Comparison of ENCODE assay signal across 8 mouse cellular contexts in the genomic region with DNA sequence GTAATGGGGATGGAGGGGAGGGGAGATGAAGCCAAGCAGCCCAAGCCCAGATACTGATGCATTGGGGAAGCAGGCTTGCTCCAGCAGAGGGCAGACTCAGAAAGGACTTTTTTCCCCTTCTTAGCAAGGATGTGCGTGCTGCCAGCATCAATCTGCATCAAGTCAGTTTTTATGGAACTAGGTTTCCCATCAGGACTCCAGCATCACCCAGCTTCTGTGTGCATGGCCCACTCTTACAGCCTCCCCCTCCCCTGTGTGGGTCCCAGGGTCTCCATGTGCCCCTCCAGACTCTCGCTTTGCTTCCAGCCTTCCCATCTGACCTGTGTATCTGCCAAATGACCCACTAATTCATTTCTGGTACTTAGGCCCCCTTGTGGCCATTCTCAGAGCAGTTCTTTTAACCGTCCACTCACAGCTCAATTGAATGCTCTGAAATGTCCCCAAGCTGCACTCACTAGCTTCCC.
A peak's percentile ranks its signal among the peaks of the same experiment; 100 is the strongest.
DNase-seq lines count a peak whose midpoint lies in the region; ATAC-seq and TF ChIP-seq lines count a peak whose summit lies in the region.

No protein-coding gene starts in this region.

- H3K36me3 ChIP-seq in heart, adult 2 months (ENCODE audit: control insufficient read depth, insufficient read depth, low read length): no peaks in the 10 kb centered on the region; the same call in 1 of the 2 replicates
- H3K36me3 ChIP-seq in heart, embryonic 11.5 days (ENCODE audit: control insufficient read depth, insufficient read depth, low read length): no peaks in the 10 kb centered on the region
- H3K36me3 ChIP-seq in heart, embryonic 10.5 days: no peaks in the 10 kb centered on the region
- peaks cover 3% of the 10 kb centered on the region; the same call in 1 of the 2 replicates for H3K36me3 ChIP-seq in kidney, postnatal 0 days (ENCODE audit: insufficient read depth, low read length)
- H3K36me3 ChIP-seq in liver, postnatal 0 days (replicated peaks; ENCODE audit: insufficient read depth, low read length): no peaks in the 10 kb centered on the region

- H3K4me2 ChIP-seq in heart, embryonic 11.5 days: no peak overlapping the region
- no peak overlapping the region for H3K4me2 ChIP-seq in kidney, postnatal 0 days (ENCODE audit: low read length)
- H3K4me2 ChIP-seq in liver, postnatal 0 days (ENCODE audit: low read depth, low read length): no peak overlapping the region

- ATAC-seq in heart, embryonic 11.5 days (replicated peaks; ENCODE audit: insufficient number of reproducible peaks, low FRiP score, low TSS enrichment): no peak
- ATAC-seq in kidney, postnatal 0 days (replicated peaks; ENCODE audit: low FRiP score, low read depth): peak; percentile 45; the same call in 1 of the 2 replicates
- peak; percentile 43; the same call in 1 of the 2 replicates for ATAC-seq in liver, postnatal 0 days
- ATAC-seq in inflammation-experienced regulatory T-cells, adult 6 months: no peak

- TF ChIP-seq CTCF in heart, adult 2 months (IDR thresholded peaks at IDR 0.05): peak; percentile 68
- TF ChIP-seq CTCF in kidney, postnatal 0 days (IDR thresholded peaks at IDR 0.05; ENCODE audit: low read depth): peak; percentile 72
- TF ChIP-seq CTCF in liver, postnatal 0 days (IDR thresholded peaks at IDR 0.05; ENCODE audit: low read depth): peak; percentile 60
- TF ChIP-seq CTCF in olfactory bulb, adult 2 months (IDR thresholded peaks at IDR 0.05; ENCODE audit: insufficient read depth, low read depth, low read length): peak; percentile 33; the same call in 1 of the 2 replicates

- peaks cover 3% of the 10 kb centered on the region; the same call in 1 of the 2 replicates for H3K4me1 ChIP-seq in heart, adult 2 months (ENCODE audit: control insufficient read depth, insufficient read depth, low read length)
- no peaks in the 10 kb centered on the region for H3K4me1 ChIP-seq in heart, embryonic 11.5 days (ENCODE audit: control insufficient read depth, insufficient read depth, low read length)
- H3K4me1 ChIP-seq in heart, embryonic 10.5 days: peaks cover 8% of the 10 kb centered on the region; the same call in 1 of the 2 replicates
- H3K4me1 ChIP-seq in kidney, postnatal 0 days (replicated peaks; ENCODE audit: insufficient read depth, low read length): peaks cover 11% of the 10 kb centered on the region; the same call in 1 of the 2 replicates
- no peaks in the 10 kb centered on the region for H3K4me1 ChIP-seq in liver, postnatal 0 days (ENCODE audit: insufficient read depth)
- peaks cover 9% of the 10 kb centered on the region for H3K4me1 ChIP-seq in olfactory bulb, adult 2 months (ENCODE audit: control insufficient read depth, insufficient read depth, low read length)

- no peak overlapping the region for H3K27ac ChIP-seq in heart, adult 2 months
- no peak overlapping the region for H3K27ac ChIP-seq in heart, embryonic 11.5 days (ENCODE audit: low read depth, low read length)
- H3K27ac ChIP-seq in heart, embryonic 10.5 days: no peak overlapping the region
- H3K27ac ChIP-seq in kidney, postnatal 0 days: no peak overlapping the region
- no peak overlapping the region for H3K27ac ChIP-seq in liver, postnatal 0 days (ENCODE audit: low read depth)
- H3K27ac ChIP-seq in olfactory bulb, adult 2 months (ENCODE audit: insufficient read depth, low read depth, low read length): no peak overlapping the region

- intact Hi-C loops in heart, adult 2 months (cut with DNase I): loop anchor here (10.0 kb wide), 3 partner anchors 420 to 720 kb away; partner anchors contain the start of gene Ptprm

- peak in 1 of 2 experiments; percentile 21 for DNase-seq in heart, adult 2 months
- DNase-seq in embryo, embryonic 10 days (ENCODE audit: low spot score): peak; percentile 83
- peak; percentile 75 for DNase-seq in heart, embryonic 10.5 days (ENCODE audit: low spot score)
- DNase-seq in kidney, postnatal 0 days (ENCODE audit: low spot score): peak; percentile 85
- DNase-seq in liver, postnatal 0 days: peak; percentile 48

- H3K79me2 ChIP-seq in heart, adult 2 months (replicated peaks; ENCODE audit: control insufficient read depth, insufficient read depth, low read length): no peaks in the 10 kb centered on the region

- no peaks in the 10 kb centered on the region for H3K27me3 ChIP-seq in heart, adult 2 months (ENCODE audit: control insufficient read depth, insufficient read depth, low read length)
- no peaks in the 10 kb centered on the region for H3K27me3 ChIP-seq in heart, embryonic 11.5 days (ENCODE audit: control insufficient read depth, insufficient read depth, low read length)
- no peaks in the 10 kb centered on the region for H3K27me3 ChIP-seq in heart, embryonic 10.5 days (ENCODE audit: insufficient read depth, poor library complexity, severe bottlenecking)
- no peaks in the 10 kb centered on the region for H3K27me3 ChIP-seq in kidney, postnatal 0 days (ENCODE audit: insufficient read depth, low read length)
- no peaks in the 10 kb centered on the region for H3K27me3 ChIP-seq in liver, postnatal 0 days (ENCODE audit: insufficient read depth, low read length)

- TF ChIP-seq EP300 in heart, adult 2 months (IDR thresholded peaks at IDR 0.05; ENCODE audit: insufficient read depth, low read depth, low read length): no peak
- TF ChIP-seq EP300 in liver, postnatal 0 days (IDR thresholded peaks at IDR 0.05; ENCODE audit: low read depth): no peak

- WGBS in heart, adult 2 months: 56% methylated on average over 3 of the region's 3 CpGs
- WGBS in heart, embryonic 11.5 days (ENCODE audit: insufficient replicate concordance): 26% methylated on average over 3 of the region's 3 CpGs
- WGBS in heart, embryonic 10.5 days: 32% methylated on average over 3 of the region's 3 CpGs
- WGBS in kidney, postnatal 0 days: 33% methylated on average over 3 of the region's 3 CpGs
- 42% methylated on average over 3 of the region's 3 CpGs for WGBS in liver, postnatal 0 days (ENCODE audit: insufficient replicate concordance)
- 60% methylated on average over 3 of the region's 3 CpGs for WGBS in olfactory bulb, adult 2 months

- H3K9me3 ChIP-seq in heart, embryonic 11.5 days (replicated peaks; ENCODE audit: control insufficient read depth, low read length): no peaks in the 10 kb centered on the region
- H3K9me3 ChIP-seq in heart, embryonic 10.5 days: no peaks in the 10 kb centered on the region
- H3K9me3 ChIP-seq in kidney, postnatal 0 days (replicated peaks; ENCODE audit: low read length): no peaks in the 10 kb centered on the region
- no peaks in the 10 kb centered on the region for H3K9me3 ChIP-seq in liver, postnatal 0 days (ENCODE audit: low read length)

- H3K9ac ChIP-seq in heart, adult 2 months (ENCODE audit: low read depth, low read length): no peak overlapping the region
- no peak overlapping the region for H3K9ac ChIP-seq in heart, embryonic 11.5 days (ENCODE audit: low read depth, low read length)
- no peak overlapping the region for H3K9ac ChIP-seq in kidney, postnatal 0 days (ENCODE audit: low read depth, low read length)
- no peak overlapping the region for H3K9ac ChIP-seq in liver, postnatal 0 days (replicated peaks)

- no peak for TF ChIP-seq POLR2A in heart, adult 2 months (IDR thresholded peaks at IDR 0.05; ENCODE audit: insufficient read depth, low read depth, low read length)
- no peak for TF ChIP-seq POLR2A in olfactory bulb, adult 2 months (IDR thresholded peaks at IDR 0.05; ENCODE audit: insufficient read depth, low read depth, low read length)

- H3K4me3 ChIP-seq in heart, adult 2 months: no peak overlapping the region
- H3K4me3 ChIP-seq in heart, embryonic 11.5 days (ENCODE audit: low read depth, low read length): no peak overlapping the region
- H3K4me3 ChIP-seq in heart, embryonic 10.5 days: no peak overlapping the region
- no peak overlapping the region for H3K4me3 ChIP-seq in kidney, postnatal 0 days (replicated peaks; ENCODE audit: low read depth, low read length)
- no peak overlapping the region for H3K4me3 ChIP-seq in liver, postnatal 0 days (ENCODE audit: low read depth, low read length)
- H3K4me3 ChIP-seq in olfactory bulb, adult 2 months (ENCODE audit: insufficient read depth, low read depth, low read length): no peak overlapping the region

Comparison
In these comparisons a context has a peak if more than half of its experiments do, and no peak if none do; other contexts are left out.
1. ATAC-seq: peak in kidney, postnatal 0 days (single experiment) and liver, postnatal 0 days (single experiment); none in heart, embryonic 11.5 days (single experiment) and inflammation-experienced regulatory T-cells, adult 6 months (single experiment).
2. Peak in every context shown above with its lines, with median percentiles within 50 percentile points of each other: CTCF ChIP-seq.